Mouse (Mus musculus) kidney, postnatal 10 days (tissue): ENCODE data around the gene Grpel1.

ENCODE experiments used
- DNase-seq: peaks from one replicate; pipeline ENCODE4 v3.0.0; 2021; ENCODE audit warnings: mixed read lengths

Grpel1 gene

DNA sequence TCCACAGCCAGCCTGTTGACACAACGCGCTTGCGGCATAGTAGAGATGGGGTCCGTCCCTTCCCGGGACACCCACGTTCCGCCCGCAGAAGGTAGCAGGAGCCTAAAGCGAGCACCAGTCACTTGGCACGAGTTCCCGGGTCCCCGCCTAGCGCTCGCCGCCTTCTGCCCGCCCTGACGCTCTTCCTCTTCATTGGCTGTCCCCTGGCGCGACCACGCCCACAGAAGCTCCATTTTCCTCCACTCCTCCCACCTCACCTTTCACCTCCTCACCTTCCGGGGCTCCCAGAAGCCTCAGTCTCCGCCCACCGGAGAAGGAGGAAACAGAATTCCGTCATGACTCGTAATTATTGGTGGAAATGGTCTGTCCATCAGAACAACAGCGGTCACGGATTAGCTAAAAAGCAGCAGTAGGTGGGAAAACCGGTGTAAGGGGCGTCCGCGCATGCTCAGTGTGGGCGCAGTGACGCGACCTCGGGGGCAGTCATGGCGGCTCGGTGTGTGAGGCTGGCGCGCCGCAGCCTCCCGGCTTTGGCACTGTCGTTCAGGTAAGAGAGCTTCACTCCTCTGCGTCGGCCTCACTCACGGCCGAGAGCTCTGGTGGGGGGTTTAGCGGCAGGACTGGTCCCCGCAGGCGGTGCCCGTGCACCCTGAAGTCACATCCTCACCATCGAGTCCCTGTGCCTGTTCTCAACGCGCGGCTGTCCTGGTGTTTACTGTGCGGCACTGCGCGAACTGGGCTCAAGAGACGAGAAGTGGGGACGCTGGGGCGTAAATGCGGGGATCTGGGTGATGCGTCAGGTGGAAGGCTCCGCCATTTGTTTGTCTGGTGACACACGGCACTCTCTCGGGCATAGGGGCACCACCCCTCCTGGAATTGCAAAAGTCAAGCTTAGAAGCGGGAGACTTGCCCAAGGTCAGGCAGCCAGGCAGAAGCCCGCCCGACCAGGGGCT is at the start of gene Grpel1:
Gene Grpel1 (plus strand): TSS at position 290 of the 953 bp plus-strand sequence.
- peak; percentile 99 for DNase-seq

DNA sequence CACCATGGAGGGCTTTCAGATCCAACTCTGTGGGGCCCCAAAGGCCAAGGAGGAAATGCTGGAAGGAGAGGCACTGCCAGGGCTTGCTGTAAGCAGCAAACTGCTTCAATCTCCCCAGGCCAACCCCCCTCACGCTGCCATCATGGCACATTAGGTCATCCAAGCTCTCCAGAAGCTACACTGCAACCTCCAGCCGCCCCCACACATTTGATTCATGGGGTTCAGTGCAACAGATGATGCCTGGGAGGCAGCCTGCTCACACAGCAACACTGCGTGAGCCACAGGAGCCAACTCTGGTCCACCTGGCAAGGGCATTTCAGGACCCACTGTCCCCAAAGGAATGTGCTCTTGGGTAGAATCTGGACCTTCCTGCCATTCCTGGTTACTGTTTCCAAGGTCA is 44.9 kb upstream of the Grpel1 start:
- no peak for DNase-seq

DNA sequence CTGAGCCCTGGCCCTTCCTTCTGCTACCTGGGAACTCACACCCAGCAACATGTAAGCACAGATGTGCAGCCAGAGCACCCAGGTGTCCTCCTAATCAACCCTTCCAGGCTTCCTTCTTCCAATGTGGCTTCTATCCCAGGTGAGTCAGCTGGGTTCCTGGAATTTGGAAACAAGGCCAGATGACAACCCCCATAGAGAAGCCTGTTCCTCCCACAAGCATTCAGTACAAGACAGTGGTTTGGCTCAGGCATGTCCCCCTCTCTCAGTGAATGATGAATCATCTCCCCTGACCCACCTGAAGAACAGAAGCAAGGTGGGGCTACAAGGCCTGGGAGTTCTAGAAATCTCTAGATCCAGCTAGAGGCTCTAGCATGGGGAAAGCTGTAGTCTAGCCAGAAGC is 42.1 kb upstream of the Grpel1 start:
- DNase-seq: no peak

DNA sequence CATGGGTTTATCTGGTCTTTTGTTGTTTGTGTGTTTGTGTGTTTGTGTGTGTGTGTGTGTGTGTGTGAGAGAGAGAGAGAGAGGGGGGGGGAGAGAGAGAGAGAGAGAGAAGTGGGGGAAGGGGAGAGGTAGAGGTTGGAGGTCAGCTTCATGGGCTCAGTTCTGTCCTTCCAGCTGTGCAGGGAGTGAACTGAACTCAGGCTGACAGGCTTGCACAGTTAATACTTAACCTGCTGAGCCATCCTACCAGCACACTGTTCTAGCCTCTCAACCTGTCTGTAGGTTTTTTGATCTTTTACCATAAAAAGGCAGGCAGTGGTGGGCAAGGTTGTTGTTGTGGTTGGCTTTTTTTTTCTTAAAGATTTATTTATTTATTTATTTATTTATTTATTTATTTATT is 40.1 kb upstream of the Grpel1 start:
- DNase-seq: no peak

DNA sequence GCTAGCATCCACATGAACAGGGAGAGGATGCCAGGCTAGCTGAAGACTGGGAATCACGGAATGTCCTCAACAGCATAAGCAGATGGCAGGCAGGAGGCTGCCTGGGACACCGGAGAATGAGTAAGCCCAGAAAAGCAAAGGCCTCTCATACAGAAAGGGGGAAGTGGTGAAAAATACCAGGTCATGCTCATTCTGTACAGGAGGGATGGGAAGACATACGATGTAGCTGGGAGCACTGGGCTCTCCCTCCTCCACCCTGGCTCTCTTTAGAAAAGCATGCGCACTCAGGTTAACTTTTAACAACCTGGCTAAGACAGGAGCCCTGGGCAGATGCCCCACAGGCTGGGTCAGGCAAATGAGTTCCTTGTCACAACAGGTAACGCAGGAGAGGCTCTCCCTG is 38.4 kb upstream of the Grpel1 start:
- DNase-seq: peak; percentile 46

DNA sequence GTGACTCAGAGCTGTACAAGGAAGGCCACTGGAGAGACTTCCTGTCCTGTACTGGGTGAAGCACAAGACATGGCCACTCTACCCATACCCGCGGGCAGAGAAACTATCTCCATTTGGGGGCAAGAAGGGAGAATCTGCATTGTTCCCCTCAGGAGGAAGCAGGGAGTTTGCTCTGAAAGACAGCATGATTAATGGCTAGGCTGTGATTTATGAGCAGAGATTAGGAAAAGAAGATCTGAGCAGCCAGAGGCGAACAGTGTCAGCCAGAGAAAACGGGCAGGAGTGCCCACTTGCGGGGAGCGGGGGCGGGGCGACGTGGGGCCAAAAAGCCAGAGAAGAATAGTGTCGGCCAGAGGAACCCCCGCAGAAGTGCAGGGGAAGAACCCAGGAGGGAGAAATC is 37.0 kb upstream of the Grpel1 start:
- DNase-seq: no peak

DNA sequence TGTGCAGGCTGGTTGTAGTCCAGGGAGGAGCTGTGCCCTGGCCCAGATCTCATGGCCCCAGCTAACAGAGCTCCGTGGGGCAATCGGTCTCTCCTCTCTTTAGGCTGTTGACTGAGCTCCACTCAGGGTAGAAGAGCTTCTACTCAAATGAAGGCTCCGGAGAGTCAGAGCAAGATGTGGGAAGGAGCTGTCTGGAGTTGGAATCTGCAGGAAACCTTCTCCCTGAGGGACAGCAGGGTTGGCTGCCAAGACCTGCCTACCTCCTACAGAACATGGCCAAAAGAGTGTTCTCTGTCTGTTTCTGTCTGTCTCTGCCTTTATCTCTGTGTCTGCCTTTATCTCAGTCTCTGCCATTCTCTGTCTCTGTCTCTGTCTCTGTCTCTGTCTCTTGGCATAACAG is 35.2 kb upstream of the Grpel1 start:
- DNase-seq: no peak

DNA sequence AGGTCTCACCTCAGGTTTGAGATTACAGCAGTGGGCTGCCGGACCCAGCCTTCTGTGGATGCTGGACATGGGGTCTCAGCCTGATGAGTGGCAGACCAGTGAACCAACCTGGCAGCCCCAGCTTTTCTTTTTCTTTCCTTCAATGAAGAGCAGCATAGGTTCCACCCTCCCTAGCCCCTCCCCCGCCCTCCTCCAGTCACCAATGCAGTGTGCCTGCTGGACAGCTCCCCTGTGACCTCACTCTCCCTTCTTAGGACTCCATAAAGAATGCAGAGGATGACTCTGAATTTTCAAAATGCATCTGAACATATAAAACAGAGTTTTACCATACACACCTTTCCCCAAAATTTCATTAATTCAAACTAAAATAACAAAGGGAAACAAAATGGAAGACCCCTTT is 33.1 kb upstream of the Grpel1 start:
- DNase-seq: peak; percentile 35

DNA sequence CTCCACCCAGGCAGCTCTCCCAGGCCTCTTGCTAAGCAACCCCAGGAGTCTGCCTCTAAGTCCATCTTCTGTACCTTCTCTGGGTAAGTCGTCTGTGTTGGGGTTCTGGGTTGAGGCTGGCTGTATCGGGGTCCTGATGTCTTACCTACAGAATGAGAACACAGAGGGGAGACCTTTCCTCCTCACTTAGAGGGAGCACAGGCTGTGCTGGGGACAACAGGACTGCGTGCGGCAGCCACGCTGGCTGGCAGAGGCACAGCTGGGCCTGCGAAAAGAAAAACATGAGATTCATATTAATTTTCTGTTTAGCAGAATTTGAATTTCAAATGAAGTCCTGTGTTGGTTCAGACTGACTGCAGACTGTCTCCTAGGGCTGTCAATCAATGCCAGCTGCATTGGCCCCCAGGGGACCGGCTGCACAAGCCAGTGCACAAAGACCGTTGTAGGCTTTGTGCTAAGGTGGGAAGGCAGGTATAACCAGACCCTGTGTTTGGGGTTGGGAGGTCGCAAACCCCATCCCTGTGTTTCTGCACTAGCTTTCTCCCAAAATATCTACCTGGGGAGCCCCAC is 30.3 kb upstream of the Grpel1 start:
- no peak for DNase-seq

DNA sequence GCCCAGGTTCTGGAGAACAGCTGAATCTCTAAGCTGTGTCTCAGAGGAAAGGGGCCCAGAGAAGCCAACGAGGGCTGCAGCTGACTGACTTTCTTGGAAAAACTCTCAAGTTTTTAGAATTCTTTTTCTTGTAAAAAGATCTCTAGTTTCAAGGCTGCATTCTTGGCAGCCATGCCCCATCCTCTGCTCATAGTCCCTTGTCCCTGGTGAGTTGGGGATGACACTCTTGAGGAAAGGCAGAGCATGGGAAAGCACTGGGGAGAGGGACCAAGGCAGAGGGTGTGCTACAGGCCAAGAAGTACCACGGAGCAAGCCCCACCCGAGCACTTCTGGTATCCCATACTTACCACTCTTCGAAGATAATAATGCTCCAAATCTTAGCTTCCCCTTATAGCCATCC is 27.9 kb upstream of the Grpel1 start:
- no peak for DNase-seq

DNA sequence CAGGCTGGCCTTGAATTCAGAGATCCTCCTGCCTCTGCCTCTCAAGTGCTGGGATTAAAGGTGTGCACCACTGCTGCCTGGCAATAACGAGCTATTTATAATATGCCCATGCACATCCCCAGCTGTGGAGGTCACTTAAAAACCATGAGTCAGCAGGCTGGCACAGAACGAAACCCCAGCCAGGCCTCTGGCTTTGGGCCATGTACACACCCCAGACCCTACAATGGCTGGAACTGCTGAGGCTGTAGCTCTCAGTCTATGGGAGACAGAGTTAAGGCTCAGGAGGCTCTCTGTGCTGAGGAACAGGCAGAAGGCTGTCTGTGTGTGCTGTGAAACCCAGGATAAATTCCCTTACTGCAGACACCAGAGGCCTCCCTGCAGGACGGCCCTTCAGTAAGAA is 24.1 kb upstream of the Grpel1 start:
- no peak for DNase-seq

DNA sequence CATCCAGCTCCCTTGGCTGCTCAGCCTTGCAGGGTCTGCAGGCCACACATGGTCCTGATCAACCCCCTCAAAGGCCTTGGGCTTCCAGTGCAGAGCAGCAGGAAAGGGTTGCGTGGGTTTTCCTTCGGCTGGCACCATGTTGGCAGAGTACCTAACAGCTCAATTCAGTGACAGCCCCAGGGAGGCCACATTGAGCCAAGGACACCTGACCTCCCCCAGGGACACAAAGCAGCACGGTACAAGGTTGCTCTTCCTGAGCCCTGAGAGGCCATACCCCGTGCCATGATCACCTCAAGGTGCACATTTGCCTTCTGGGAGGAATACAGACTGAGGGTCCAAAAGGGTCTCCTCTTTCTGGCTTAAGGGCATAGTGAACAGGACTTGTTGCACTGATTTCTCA is 20.2 kb upstream of the Grpel1 start:
- no peak for DNase-seq

DNA sequence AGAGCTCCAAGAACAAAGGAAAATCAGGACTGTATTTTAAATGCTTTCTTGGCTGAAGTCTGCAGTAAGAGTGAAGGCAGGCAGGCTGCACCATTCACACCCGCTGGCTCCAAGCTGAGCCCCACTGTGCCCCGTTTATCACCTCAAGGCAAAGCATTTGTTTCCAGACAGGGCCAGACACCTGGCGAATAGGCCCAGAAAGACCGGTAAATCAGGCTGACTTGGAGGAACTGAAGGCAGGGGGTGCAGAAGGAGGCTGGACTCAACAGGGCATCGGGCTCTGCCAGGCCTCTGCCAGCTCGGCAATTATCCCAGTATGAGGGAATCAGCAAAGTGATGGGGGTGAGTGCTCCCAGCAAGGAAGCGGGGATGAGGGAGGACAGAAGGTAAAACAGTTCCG is 19.8 kb upstream of the Grpel1 start:
- DNase-seq: no peak

DNA sequence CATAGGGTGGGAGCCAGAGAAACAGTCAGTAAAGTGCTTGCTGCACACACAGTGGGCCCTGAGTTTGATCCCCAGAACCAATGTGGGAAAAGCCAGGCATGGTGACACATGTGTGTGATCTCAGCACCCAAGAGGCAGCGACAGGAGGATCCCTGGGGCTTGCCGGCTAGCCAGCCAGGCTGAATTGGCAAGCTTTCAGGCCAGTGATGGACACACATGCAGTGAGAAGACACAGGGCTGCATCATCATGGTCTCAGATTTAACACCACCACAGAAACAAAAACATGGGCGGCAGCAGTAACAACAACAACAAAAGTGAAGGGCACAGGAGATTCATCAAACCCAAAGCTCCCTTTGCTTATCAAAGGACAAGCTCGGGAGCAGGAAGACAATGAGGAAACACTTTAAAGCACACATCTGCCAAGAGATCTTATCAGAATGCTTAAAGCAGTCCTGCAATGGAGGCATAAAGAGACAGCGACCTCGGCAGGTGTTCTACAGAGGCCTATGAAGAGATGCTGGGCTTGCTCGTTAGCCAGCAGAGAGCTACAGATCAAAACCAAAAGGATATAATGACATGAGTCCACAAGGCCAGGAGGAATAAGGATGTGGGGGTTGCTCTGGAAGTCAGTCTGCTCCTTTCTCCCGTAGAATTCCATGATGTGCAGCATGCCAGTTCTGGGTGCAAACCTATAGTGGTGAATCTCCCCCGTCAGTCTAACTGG is 18.5 kb upstream of the Grpel1 start:
- no peak for DNase-seq

DNA sequence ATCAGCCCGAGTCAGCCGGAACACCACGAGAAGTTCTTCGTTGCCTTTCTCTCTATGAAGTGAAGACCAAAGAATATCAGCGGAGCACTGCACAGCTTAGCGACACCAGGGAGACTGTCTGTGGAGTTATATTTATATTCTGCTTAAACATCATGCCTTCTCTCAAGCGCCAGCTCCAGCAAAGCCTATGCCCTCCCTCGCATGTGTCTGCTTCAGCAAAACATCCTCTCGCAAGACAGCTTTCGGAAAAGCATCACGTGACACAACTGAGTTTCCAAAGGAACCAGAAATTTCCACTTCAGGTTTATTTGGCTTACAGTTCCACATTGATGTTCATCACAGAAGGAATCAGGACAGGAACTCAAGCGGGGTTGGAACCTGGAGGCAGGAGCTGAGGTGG is 16.9 kb upstream of the Grpel1 start:
- DNase-seq: no peak

DNA sequence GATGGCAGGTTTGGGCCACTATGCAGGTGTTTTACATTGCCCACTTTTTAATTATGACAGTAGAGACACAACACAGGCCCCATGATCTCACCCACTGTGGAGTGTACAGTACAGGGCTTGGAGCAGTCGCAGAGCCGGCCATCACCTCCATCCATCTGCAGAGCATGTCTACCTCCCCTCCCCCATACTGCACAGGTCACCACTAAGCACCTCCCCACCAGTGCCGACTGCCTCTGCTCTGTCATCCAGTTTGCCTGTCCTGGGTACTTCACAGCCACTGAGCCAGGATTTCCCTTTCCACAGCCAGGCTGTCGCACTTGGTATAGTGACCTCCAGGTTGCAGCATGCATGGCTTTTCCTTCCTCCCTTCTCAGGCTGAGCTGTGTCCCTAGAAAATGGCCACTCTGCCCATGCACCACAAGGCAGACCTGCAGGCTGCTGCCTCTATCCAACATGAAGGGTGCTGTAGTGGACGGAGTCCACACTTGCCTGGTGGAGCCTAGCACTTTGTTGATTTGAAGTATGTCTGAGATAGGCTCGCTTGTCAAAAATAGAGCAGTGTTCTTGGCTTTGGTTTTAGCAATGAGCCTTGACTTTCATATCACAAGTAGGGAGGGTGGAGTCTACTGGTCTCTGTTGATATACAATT is 15.0 kb upstream of the Grpel1 start:
- DNase-seq: no peak

DNA sequence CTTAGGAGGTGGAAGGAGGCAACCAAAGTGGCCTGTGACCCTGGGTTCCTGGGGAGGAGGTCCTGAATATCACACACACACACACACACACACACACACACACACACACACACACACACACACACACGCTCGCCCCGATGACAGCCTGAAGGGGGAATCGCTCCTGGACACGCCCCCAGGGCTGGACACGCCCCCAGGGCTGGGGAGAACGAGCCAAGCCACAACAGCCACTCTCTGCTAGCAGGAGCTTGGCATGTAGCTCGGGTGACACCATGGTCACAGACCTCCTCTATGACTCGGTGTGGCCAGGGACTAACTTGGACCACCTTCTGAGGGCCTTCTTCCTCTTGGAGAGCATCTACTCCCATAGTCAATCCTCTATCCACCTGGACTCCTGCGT is 13.7 kb upstream of the Grpel1 start:
- DNase-seq: no peak

DNA sequence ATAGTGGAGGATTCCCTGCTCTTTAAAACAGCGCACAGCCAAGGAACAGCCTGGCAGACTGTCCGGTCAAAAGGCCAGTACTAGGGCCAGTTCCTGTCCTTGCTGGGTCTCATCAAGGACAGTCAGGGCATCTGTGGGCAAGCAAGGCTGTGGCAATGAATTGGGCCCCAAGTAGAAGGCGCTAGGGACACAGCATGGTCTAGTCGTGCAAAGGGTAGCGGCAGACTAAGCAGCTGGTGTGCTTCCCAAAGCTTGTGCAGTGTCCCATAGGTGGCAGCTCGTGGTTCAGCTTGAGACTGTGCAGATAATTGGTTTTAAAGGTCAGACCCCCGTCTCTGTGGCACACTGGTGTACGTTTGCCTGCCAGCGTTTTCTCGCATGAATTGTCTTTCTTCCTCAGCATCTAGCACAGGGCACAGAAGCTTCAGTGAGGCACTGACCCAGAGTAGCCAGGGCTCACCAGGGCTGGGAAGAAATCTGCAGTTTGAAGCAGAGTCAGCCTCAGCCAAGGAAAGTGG is 12.9 kb upstream of the Grpel1 start:
- DNase-seq: no peak

DNA sequence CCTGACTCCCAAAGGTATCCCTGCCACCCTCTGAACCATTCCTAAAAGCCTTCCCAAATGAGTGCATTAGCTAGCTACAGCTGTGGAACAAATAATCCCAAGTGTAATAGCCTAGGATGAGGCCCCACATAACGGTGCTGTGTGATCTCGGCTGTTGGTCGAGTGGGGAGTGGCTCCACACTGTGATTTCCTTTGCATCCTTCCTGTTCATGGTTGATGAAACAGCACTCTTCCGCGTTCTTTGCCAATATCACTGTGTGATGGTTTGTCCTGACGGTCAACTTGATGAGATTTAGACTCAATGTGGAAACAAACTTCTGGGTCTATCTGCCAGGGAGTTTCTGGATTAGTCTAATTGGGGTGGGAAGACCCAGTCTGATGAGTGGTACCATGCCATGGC is 12.0 kb upstream of the Grpel1 start:
- DNase-seq: no peak

DNA sequence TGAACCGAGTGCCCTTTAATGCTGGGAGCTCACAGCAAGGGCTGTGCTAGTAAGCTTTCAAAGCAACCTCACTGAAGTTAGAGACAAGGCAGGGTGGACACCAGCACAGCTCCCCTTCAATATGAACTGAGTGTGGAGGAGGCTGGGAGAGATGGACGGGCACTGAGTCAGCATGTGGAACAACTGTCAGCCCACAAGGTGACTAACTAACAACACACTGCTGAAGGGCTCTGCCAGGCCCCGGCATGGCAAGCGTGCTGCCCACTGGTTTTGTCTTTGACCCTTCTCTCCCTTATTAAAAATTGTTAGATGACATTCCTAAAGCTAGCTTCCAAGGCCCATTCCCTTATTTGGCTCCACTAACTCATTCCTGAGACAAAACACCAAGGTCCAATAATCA is 7.1 kb upstream of the Grpel1 start:
- DNase-seq: no peak

DNA sequence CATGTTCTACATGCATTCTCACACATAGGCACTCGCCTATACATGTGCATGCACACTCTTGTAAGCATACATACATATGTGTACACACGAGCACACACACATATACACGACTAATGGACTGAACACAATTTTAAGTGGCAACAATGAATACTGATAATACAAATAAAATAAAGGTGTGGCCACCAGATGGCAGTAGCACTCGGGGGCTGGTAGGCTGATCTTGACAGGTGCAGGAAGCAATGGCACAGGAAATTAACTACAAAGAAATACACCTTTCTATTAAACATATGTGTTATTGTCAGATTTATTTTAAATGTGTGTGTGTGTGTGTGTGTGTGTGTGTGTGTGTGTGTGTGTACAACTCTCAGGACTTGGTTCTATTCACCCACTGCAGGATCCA is 5.9 kb upstream of the Grpel1 start:
- DNase-seq: peak; percentile 65

DNA sequence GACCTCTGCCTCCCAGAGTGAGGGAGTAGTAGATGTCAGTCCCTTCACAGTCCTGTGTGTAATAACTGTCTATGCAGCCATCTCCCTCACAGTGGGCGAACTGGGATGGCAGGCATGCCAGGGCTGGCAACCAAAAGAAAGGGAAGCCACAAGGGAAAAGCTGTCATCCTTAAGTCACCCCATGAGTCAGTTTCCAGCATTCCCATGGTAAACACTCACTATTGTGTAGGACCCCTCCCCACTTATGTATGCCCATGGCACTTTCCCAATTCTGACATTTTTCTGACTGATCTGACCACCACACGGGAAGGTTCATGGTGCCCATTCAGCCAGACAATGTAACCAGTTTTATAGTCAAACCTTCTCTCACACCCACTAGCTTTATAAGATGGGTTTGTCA is 4.1 kb upstream of the Grpel1 start:
- no peak for DNase-seq

DNA sequence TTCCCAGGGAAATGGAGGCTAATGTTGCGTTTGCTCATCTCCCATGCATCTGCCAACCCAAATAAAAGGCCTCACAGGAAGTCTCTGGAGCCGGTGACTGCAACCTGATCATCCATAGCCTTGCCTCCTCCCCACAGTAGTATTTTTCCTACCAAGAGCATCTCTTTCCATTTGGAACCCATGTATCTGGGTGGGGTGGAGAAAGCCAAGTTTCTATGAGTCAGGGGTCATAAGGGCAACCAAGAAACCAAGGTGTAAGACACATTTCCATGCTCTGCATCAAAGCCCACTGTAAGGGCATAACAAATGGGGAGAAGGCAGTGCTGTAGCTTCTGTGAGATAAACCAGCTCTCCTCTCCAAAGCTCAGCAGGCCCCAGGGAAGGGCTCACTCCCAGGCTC is 3.6 kb upstream of the Grpel1 start:
- DNase-seq: no peak
